Mouse (Mus musculus): Measurements from ENCODE around the gene Myl12a. TPM values are rescaled to one million over a fixed set of nuclear protein-coding genes. Genes with fewer than 3 reads are reported as not detected.

Gene Myl12a
- polyA plus RNA-seq, 1 experiment from 2014 or later: 199 TPM

DNA sequence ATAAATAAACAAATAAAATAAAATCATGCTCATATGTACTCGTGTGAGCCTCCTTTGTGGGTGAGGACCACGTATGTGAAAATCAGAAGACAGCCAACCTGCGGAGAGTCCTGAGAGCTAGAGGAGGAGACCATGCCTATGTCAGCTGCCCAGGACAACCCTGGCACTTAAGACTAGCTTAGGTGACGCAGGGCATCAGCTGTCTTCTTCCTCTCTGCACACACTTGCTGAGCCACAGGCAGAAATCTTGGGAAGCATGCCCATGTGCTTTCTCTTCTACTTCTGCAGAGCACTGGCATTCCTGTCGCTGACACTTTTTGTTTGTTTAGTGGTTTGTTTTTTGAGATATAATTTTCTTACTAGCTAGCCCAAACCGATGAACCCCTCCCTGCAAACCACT lies 7.1 kb downstream of the Myl12a start:
- no peak overlapping the region for H3K4me2 ChIP-seq (ENCODE audit: low read depth, low read length)
- no peak for DNase-seq
- no peak overlapping the region for H3K27ac ChIP-seq (ENCODE audit: low read depth)
- no peaks in the 10 kb centered on the region for H3K27me3 ChIP-seq (ENCODE audit: insufficient read depth, low read length)
- no peak overlapping the region for H3K4me3 ChIP-seq (ENCODE audit: low read depth, low read length)
- no peak for ATAC-seq
- peaks cover 24% of the 10 kb centered on the region for H3K4me1 ChIP-seq (ENCODE audit: insufficient read depth)
- H3K9ac ChIP-seq (replicated peaks): no peak overlapping the region
- H3K36me3 ChIP-seq (replicated peaks; ENCODE audit: insufficient read depth, low read length): peaks cover 33% of the 10 kb centered on the region
- 80% methylated on average over 6 of the region's 6 CpGs for WGBS (ENCODE audit: insufficient replicate concordance)
- TF ChIP-seq EP300 (IDR thresholded peaks at IDR 0.05; ENCODE audit: low read depth) (no peak), CTCF (IDR thresholded peaks at IDR 0.05; ENCODE audit: low read depth) (no peak)
- no peaks in the 10 kb centered on the region for H3K9me3 ChIP-seq (ENCODE audit: low read length)

DNA sequence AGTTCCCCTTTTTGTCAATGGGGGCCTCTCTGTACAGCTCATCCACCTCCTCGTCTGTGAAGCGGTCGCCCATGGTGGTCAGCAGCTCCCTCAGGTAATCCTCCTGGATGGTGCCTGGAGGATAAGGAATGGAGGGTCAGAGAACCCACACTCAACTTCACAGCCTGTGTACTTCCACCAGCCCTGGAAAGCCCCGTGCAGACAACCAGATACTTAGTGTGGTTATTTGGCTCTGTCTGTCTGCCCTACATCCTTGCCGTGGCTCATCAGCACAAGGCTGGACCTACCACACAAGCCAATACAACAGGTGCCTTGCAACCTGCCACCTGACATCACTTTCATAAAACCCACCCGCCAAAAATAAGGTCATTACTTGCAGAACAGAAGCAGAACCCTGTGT lies 8.0 kb downstream of the Myl12a start:
- Histone ChIP-seq H3K9ac (replicated peaks) (no peak overlapping the region), H3K36me3 (replicated peaks; ENCODE audit: insufficient read depth, low read length) (peaks cover 33% of the 10 kb centered on the region), H3K9me3 (ENCODE audit: low read length) (no peaks in the 10 kb centered on the region), H3K4me1 (ENCODE audit: insufficient read depth) (peaks cover 20% of the 10 kb centered on the region), H3K4me3 (ENCODE audit: low read depth, low read length) (no peak overlapping the region), H3K4me2 (ENCODE audit: low read depth, low read length) (no peak overlapping the region), H3K27ac (ENCODE audit: low read depth) (no peak overlapping the region), H3K27me3 (ENCODE audit: insufficient read depth, low read length) (no peaks in the 10 kb centered on the region)
- 73% methylated on average over 6 of the region's 6 CpGs for WGBS (ENCODE audit: insufficient replicate concordance)
- no peak for DNase-seq
- TF ChIP-seq CTCF (IDR thresholded peaks at IDR 0.05; ENCODE audit: low read depth) (no peak), EP300 (IDR thresholded peaks at IDR 0.05; ENCODE audit: low read depth) (no peak)
- no peak for ATAC-seq

DNA sequence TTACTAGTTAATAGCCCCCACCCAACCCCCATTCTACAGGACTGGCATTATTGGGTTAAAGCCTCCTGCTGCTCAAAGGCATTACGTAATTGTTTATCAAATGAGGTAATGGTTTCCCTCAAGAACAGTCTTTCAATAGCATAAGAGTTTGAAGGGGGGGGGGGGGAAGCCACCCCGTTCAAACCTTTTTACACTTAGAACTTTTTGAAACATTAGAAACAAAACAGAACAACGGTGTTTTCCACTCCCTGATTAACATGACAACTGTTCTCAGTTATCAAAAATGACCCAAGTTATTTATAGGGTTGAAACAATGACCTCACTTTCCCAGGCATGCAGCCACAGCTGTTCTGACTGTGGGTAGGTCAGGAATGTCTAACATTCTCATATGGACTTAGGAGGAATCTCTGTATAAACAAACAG lies 9.3 kb downstream of the Myl12a start:
- Histone ChIP-seq H3K27me3 (ENCODE audit: insufficient read depth, low read length) (no peaks in the 10 kb centered on the region), H3K27ac (ENCODE audit: low read depth) (0 out of 2 replicates have a peak overlapping the region, but pooled peaks have one; percentile 58), H3K36me3 (replicated peaks; ENCODE audit: insufficient read depth, low read length) (peaks cover 33% of the 10 kb centered on the region), H3K4me3 (ENCODE audit: low read depth, low read length) (no peak overlapping the region), H3K4me2 (ENCODE audit: low read depth, low read length) (no peak overlapping the region), H3K4me1 (ENCODE audit: insufficient read depth) (peaks cover 29% of the 10 kb centered on the region), H3K9me3 (ENCODE audit: low read length) (no peaks in the 10 kb centered on the region), H3K9ac (replicated peaks) (no peak overlapping the region)
- ATAC-seq (no peak), DNase-seq (no peak)
- no peak for TF ChIP-seq CTCF (IDR thresholded peaks at IDR 0.05; ENCODE audit: low read depth)
- no peak; the same call in 1 of the 2 replicates for TF ChIP-seq EP300 (IDR thresholded peaks at IDR 0.05; ENCODE audit: low read depth)
- 45% methylated on average over 3 of the region's 3 CpGs for WGBS (ENCODE audit: insufficient replicate concordance)

DNA sequence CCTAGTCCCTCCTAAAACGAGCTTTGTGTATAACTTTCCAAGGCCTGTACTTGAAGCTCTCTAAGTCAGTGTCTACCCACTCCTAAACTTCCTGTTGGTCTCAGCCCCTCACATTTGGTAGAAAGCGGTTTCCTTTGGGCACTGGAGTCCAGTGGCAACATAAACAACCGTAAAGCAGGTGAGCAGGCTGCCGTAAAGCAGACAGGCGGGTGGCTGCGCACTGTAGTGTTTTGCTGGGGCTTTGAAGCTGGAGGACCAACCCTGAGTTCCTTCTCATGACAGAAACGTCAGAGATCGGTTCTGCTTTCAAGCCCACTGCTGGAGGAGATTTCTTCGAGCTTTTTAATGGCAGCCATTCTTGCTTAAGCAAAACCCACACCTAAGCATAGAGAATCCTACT lies 10.0 kb downstream of the Myl12a start:
- H3K9ac ChIP-seq (replicated peaks): no peak overlapping the region
- peaks cover 33% of the 10 kb centered on the region for H3K36me3 ChIP-seq (replicated peaks; ENCODE audit: insufficient read depth, low read length)
- TF ChIP-seq EP300 (IDR thresholded peaks at IDR 0.05; ENCODE audit: low read depth) (no peak), CTCF (IDR thresholded peaks at IDR 0.05; ENCODE audit: low read depth) (no peak)
- no peak overlapping the region for H3K4me2 ChIP-seq (ENCODE audit: low read depth, low read length)
- no peaks in the 10 kb centered on the region for H3K27me3 ChIP-seq (ENCODE audit: insufficient read depth, low read length)
- no peak for DNase-seq
- peaks cover 37% of the 10 kb centered on the region for H3K4me1 ChIP-seq (ENCODE audit: insufficient read depth)
- WGBS (ENCODE audit: insufficient replicate concordance): 84% methylated on average over 9 of the region's 9 CpGs
- H3K4me3 ChIP-seq (ENCODE audit: low read depth, low read length): no peak overlapping the region
- H3K9me3 ChIP-seq (ENCODE audit: low read length): no peaks in the 10 kb centered on the region
- H3K27ac ChIP-seq (ENCODE audit: low read depth): no peak overlapping the region
- no peak for ATAC-seq

DNA sequence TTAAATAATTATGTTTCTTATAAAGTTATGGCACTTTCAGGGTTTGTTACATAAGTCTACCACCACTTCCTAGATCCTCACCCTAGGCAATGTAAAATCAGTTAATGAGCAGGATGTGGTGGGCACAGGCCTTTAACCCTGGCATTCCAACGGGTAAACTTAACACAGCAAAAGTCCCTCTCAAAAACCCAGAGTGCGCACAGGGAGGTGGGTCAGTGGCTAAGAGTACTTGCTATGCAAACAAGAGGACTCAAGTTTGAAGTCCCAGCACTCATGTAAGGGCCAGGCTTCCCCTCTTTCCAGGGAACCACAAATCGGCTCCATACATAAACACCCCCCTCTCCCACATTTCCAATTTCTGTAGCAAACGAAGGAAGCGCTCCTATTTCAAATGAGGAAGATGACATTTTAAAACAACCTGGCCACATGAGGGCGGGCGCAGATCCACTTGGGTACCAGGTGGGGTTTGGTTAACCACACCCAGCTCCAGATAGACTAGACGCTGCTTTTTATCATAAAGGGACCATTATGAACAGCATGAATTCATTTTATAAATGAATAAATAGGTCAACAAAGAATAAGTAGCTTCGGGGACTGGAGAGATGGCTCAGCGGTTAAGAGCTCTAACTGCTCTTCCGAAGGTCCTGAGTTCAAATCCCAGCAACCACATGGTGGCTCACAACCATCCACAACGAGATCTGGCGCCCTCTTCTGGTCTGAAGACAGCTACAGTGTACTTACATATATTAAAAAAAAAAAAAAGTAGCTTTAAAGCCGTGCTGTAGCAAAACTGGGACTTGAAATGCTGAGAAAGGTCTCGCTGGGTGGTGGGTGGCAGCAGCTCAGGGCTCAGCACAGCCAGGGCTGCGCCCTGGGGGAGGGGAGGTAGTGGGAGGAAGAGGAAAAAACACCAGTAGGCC lies 10.7 kb downstream of the Myl12a start:
- WGBS (ENCODE audit: insufficient replicate concordance): 73% methylated on average over 16 of the region's 16 CpGs
- TF ChIP-seq EP300 (IDR thresholded peaks at IDR 0.05; ENCODE audit: low read depth) (no peak), CTCF (IDR thresholded peaks at IDR 0.05; ENCODE audit: low read depth) (peak; percentile 42)
- no peak overlapping the region for H3K4me3 ChIP-seq (ENCODE audit: low read depth, low read length)
- ATAC-seq (no peak), DNase-seq (no peak)
- H3K27ac ChIP-seq (ENCODE audit: low read depth): no peak overlapping the region
- H3K9ac ChIP-seq (replicated peaks): no peak overlapping the region
- no peaks in the 10 kb centered on the region for H3K9me3 ChIP-seq (ENCODE audit: low read length)
- peaks cover 33% of the 10 kb centered on the region for H3K36me3 ChIP-seq (replicated peaks; ENCODE audit: insufficient read depth, low read length)
- H3K27me3 ChIP-seq (ENCODE audit: insufficient read depth, low read length): no peaks in the 10 kb centered on the region
- H3K4me1 ChIP-seq (ENCODE audit: insufficient read depth): peaks cover 39% of the 10 kb centered on the region
- no peak overlapping the region for H3K4me2 ChIP-seq (ENCODE audit: low read depth, low read length)

DNA sequence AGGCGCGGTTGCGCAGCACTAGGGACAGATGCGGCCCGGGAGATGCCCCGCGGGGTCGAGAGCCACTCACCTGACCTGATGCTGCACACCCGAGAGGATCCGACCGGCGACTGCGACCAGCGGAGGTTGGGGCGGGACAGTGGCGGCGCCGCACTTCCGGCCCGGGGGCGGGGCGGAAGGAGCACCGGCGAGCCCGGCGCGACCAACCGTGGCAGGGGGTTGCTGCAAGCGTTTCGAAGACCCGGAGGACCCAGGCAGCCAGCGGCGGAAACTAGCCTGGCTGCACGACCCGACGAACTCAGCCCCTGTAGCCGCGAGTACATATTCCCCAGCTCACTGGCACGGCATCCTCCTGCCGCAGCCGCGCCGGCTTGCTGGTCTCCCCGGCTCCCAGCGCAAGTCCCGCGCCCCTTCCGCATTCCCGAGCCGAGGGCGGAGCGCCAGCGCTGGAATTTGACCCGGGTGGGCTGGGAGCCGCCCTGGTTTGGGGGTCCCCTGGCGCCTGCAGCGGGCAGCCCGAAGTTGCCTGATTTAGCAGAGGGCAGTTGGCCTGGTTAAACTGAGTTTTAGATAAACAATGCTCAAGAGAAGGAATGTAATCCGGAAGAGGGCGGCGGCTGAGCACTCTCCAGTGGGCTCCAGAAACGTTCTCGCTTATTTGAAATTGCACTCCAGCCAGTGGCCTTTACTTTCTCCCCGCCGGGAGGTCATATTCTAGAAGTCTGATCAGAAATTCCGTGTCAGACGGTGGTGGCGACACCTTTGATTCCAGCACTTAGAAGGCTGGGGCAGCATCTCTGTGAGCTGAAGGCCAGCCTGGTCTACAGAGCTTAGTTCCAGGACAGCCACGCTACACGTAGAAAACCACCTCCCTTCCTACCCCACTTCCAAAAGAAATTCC lies 12.0 kb downstream of the Myl12a start:
- Histone ChIP-seq H3K4me2 (ENCODE audit: low read depth, low read length) (peak overlapping the region; percentile 92), H3K4me3 (ENCODE audit: low read depth, low read length) (peak overlapping the region; percentile 84), H3K4me1 (ENCODE audit: insufficient read depth) (peaks cover 49% of the 10 kb centered on the region), H3K27ac (ENCODE audit: low read depth) (peak overlapping the region; percentile 90), H3K9ac (replicated peaks) (peak overlapping the region; percentile 76), H3K27me3 (ENCODE audit: insufficient read depth, low read length) (no peaks in the 10 kb centered on the region), H3K9me3 (ENCODE audit: low read length) (no peaks in the 10 kb centered on the region), H3K36me3 (replicated peaks; ENCODE audit: insufficient read depth, low read length) (peaks cover 27% of the 10 kb centered on the region)
- TF ChIP-seq CTCF (IDR thresholded peaks at IDR 0.05; ENCODE audit: low read depth): no peak
- TF ChIP-seq EP300 (IDR thresholded peaks at IDR 0.05; ENCODE audit: low read depth): peak; percentile 20; the same call in 1 of the 2 replicates
- ATAC-seq: peak; percentile 90
- under 1% methylated on average over 60 of the region's 70 CpGs for WGBS (ENCODE audit: insufficient replicate concordance)
- DNase-seq: peak; percentile 91

Data from liver, postnatal 0 days (tissue).